Mouse (Mus musculus) stomach, postnatal 0 days (tissue): ENCODE data around the gene Amer1. TPM values are rescaled to one million over a fixed set of nuclear protein-coding genes. Genes with fewer than 3 reads are reported as not detected.

Experiments used
- ATAC-seq: fragments of 200-750 bp; cut with Nextera tagmentation; 2 replicates; pipeline ENCODE4 v1.8.0; 2017; ENCODE audit not compliant: low FRiP score, low TSS enrichment
- DNase-seq: peaks from one replicate; pipeline ENCODE4 v3.0.0-alpha.2; 2016; ENCODE audit warnings: low spot score
- H3K27ac ChIP-seq: fragments of 300-500 bp; sonication (generic); replicated peaks from 2 replicates; pipeline ENCODE4 v1.5.1; 2014; ENCODE audit warnings: mild to moderate bottlenecking, control low read depth
- H3K27me3 ChIP-seq: fragments of 300-500 bp; sonication (generic); 2 replicates; pipeline ENCODE4 v1.6.1; 2014; ENCODE audit warnings: low read length; ENCODE audit not compliant: control insufficient read depth, insufficient read depth
- H3K36me3 ChIP-seq: fragments of 300-500 bp; sonication (generic); 2 replicates; pipeline ENCODE4 v1.6.1; 2014; ENCODE audit warnings: low read length, mixed read lengths; ENCODE audit not compliant: control insufficient read depth, insufficient read depth
- H3K4me1 ChIP-seq: fragments of 300-500 bp; sonication (generic); replicated peaks from 2 replicates; pipeline ENCODE4 v1.6.1; 2014; ENCODE audit warnings: antibody characterized with exemption; ENCODE audit not compliant: control insufficient read depth, insufficient read depth
- H3K4me2 ChIP-seq: fragments of 300-500 bp; sonication (generic); replicated peaks from 2 replicates; pipeline ENCODE4 v1.6.1; 2014; ENCODE audit warnings: low read depth, mild to moderate bottlenecking, control low read depth, moderate library complexity
- H3K4me3 ChIP-seq: fragments of 300-500 bp; sonication (generic); 2 replicates; pipeline ENCODE4 v1.5.1; 2014; ENCODE audit warnings: low read depth, low read length, control low read depth
- H3K9ac ChIP-seq: fragments of 300-500 bp; sonication (generic); 2 replicates; pipeline ENCODE4 v1.6.1; 2014; ENCODE audit warnings: mild to moderate bottlenecking, low read length, control low read depth, mixed read lengths
- H3K9me3 ChIP-seq: fragments of 300-500 bp; sonication (generic); 2 replicates; pipeline ENCODE4 v1.6.1; 2016; ENCODE audit warnings: low read length; ENCODE audit not compliant: control insufficient read depth
- CTCF ChIP-seq: IDR thresholded peaks from 2 replicates; pipeline ENCODE4 v1.5.1; 2016; ENCODE audit warnings: antibody characterized with exemption, low read depth, mild to moderate bottlenecking, moderate library complexity
- EP300 ChIP-seq: optimal IDR thresholded peaks from 2 replicates; pipeline ENCODE3; 2016; ENCODE audit warnings: antibody characterized with exemption
- WGBS: fragments of 180-500 bp; shearing (Covaris S2); extraction: QIAGEN DNeasy Blood & Tissue Kit; methylation state at CpG from one replicate; pipeline ENCODE4 v1.1.7; 2014; 5-methylcytosine and 5-hydroxymethylcytosine counted together
- polyA plus RNA-seq: library from polyadenylated mRNA; unstranded; fragments of >200 nt; fragmentation: Nextera tagmentation; extraction: Ambion mirVana; gene quantifications from 2 replicates; pipeline ENCODE4 v1.2.1, GENCODE M21; 2015

The Amer1 gene
- polyA plus RNA-seq, 1 experiment from 2014 or later = 6.9 TPM

DNA sequence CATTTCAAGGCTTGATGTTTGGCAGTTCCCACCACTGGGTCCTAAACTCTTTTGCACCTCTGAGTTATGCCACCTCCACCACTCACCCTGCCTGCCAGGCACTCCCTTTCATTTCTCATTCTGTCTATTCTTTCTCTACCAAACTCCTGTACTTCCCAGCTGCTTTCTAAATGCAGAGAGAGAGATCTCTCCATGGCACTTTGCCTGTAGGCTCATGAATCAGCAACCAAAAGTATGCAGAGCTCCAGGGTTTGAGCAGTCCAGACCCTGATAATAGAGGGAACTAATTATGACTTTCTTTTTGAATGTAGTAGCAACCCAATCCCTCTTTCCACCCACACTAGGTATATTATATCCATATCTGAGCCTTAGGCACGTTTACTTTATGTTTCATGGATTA, 2.4 kb downstream of the Amer1 start:
- 27% methylated on average over 1 of the region's 1 CpGs for WGBS
- H3K4me2 ChIP-seq = no peak overlapping the region

DNA sequence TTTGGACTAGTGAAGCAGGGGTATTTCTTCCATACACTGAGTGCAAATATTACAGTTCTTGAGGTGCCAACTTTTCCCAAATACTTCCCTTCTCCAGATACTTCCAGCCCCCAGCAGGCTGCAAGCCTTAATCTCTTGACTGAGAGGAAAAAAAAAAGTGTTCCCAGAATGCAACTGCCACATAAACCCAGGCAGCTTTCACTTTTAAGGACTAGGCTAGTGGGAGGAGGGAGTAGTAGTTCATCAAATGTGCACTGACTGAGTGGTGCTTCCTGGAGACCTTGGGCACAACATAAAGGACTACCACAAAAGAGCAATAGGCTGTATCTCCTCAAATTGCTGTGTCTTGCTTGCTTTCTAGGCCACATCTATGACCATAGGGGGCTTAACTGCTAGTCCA, 3.4 kb downstream of the Amer1 start:
- H3K4me1 ChIP-seq = no peaks in the 10 kb centered on the region
- no peaks in the 10 kb centered on the region for H3K9me3 ChIP-seq
- H3K4me2 ChIP-seq = no peak overlapping the region
- no peaks in the 10 kb centered on the region for H3K27me3 ChIP-seq
- no peak overlapping the region for H3K4me3 ChIP-seq
- TF ChIP-seq CTCF (no peak), EP300 (no peak)
- ATAC-seq (no peak), DNase-seq (no peak)
- H3K27ac ChIP-seq = no peak overlapping the region
- no peaks in the 10 kb centered on the region for H3K36me3 ChIP-seq
- H3K9ac ChIP-seq = no peak overlapping the region

More for the DNA sequence above, 2.4 kb downstream of the Amer1 start:
- H3K9me3 ChIP-seq = no peaks in the 10 kb centered on the region
- H3K36me3 ChIP-seq = no peaks in the 10 kb centered on the region
- DNase-seq (no peak), ATAC-seq (no peak)
- H3K9ac ChIP-seq = no peak overlapping the region
- no peaks in the 10 kb centered on the region for H3K4me1 ChIP-seq
- H3K27me3 ChIP-seq = no peaks in the 10 kb centered on the region
- H3K4me3 ChIP-seq = no peak overlapping the region
- no peak for TF ChIP-seq CTCF
- no peak for TF ChIP-seq EP300
- no peak overlapping the region; the same call in 1 of the 2 replicates for H3K27ac ChIP-seq

DNA sequence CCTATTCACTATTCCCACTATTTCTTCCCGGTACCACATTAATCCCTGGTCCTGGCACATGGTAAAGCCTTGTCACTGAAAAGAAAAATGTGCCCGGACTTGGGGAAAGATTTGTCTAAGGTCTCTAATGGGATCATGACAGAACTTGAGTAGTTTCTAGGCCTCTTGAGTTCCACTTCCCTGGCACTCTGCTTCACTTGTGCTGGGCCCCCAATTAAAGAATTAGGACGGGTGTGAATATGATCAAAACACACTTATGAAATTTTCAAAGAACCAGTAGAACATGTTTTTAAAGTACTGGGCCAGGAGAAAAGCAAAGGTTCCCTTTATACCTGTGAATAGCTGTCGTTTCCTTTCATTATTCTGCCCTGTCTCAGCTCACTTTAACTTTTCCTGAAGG, 6.2 kb downstream of the Amer1 start:
- Histone ChIP-seq H3K4me2 (no peak overlapping the region), H3K4me1 (no peaks in the 10 kb centered on the region), H3K9me3 (no peaks in the 10 kb centered on the region), H3K4me3 (no peak overlapping the region), H3K36me3 (no peaks in the 10 kb centered on the region), H3K9ac (no peak overlapping the region), H3K27me3 (no peaks in the 10 kb centered on the region), H3K27ac (no peak overlapping the region)
- WGBS = 58% methylated on average over 4 of the region's 4 CpGs
- no peak for TF ChIP-seq EP300
- TF ChIP-seq CTCF = no peak
- no peak for ATAC-seq
- DNase-seq = no peak

DNA sequence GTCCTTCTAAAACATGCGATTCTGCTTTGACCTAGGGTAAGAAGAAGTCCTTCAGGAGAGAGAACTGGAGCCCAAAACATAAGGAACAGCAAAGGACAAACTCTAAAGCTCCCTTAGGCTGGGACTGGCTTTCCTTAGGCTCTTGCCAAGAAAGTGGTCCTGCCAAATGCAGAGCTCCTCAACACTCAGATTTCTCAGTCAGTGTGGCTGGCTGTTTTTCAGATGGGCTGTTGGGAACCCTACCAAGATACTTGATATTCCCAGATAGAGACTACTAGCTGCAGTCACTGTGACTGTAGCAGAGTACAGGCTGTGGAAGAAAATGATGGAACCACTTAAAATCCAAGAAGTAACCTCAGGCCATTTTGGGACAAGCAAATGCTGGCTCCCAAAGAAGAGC, 7.4 kb downstream of the Amer1 start:
- H3K4me3 ChIP-seq = no peak overlapping the region
- H3K9ac ChIP-seq = no peak overlapping the region
- no peaks in the 10 kb centered on the region for H3K27me3 ChIP-seq
- no peak for TF ChIP-seq CTCF
- TF ChIP-seq EP300 = no peak
- no peak overlapping the region for H3K4me2 ChIP-seq
- H3K27ac ChIP-seq = no peak overlapping the region
- H3K9me3 ChIP-seq = no peaks in the 10 kb centered on the region
- no peaks in the 10 kb centered on the region for H3K36me3 ChIP-seq
- 93% methylated on average over 1 of the region's 1 CpGs for WGBS
- no peak for ATAC-seq
- DNase-seq = no peak
- H3K4me1 ChIP-seq = no peaks in the 10 kb centered on the region

DNA sequence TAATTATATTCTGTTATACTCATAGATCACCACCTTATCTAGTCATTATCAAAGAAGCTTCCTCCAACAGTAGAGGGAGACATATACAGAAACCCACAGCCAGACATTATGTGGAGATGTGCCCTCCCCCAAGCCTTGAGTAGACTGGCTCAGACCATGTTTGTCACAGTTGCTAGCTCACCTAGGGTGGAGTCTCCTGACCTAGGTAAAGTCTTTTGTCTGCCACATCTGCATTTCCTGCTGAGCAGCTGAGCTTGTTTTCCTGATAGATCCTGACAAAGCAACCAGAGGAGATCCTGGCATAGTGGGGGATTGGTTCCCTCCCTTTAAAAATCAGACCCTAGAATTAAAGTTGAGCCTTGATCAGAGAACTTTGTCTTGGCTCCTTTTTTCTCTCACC, 71.6 kb downstream of the Amer1 start:
- Histone ChIP-seq H3K9me3 (no peaks in the 10 kb centered on the region), H3K4me2 (no peak overlapping the region), H3K27ac (no peak overlapping the region), H3K9ac (no peak overlapping the region), H3K36me3 (no peaks in the 10 kb centered on the region), H3K4me1 (no peaks in the 10 kb centered on the region), H3K27me3 (no peaks in the 10 kb centered on the region), H3K4me3 (no peak overlapping the region)
- no peak for DNase-seq
- TF ChIP-seq CTCF (no peak), EP300 (no peak)
- ATAC-seq = no peak

Other genes with a start within 250 kb of the Amer1 start
- gene Arhgef9, start 248.0 kb downstream of the Amer1 start, polyA plus RNA-seq = 5.4 and 6.2 TPM in 2 replicates
- gene Asb12, start 113.1 kb upstream of the Amer1 start, polyA plus RNA-seq = 0.15 TPM in 1 of 2 replicates, not detected in the other
- gene Pfn5, start 113.2 kb upstream of the Amer1 start, polyA plus RNA-seq = not detected in 2 replicates
- 4.9 and 5.1 TPM in 2 replicates for gene Zc4h2, start 213.6 kb upstream of the Amer1 start, polyA plus RNA-seq